Mouse (Mus musculus) hematopoietic stem cell, adult 5-6 weeks (primary cell): ENCODE measurements around the gene Supt20. TPM values are rescaled to one million over a fixed set of nuclear protein-coding genes. Genes with fewer than 3 reads are reported as not detected.

Source experiments
- ATAC-seq, 2 experiments: fragments of 125-278 bp in 1 of 2; replicated peaks in 1 of 2; 2 replicates each; pipeline ENCODE4 v1.8.0; 2016 to 2017; ENCODE audit warnings: inconsistent platforms in 2 of 2, mild to moderate bottlenecking in 2 of 2, moderate number of reproducible peaks in 2 of 2, low read depth in 1 of 2, moderate TSS enrichment in 1 of 2; ENCODE audit not compliant: low FRiP score in 2 of 2, poor library complexity in 2 of 2, severe bottlenecking in 2 of 2, insufficient read depth in 1 of 2, low TSS enrichment in 1 of 2
- total RNA-seq: library from RNA; stranded (forward); fragments of 172-1452, 232-1000 nt; gene quantifications from 2 replicates; pipeline ENCODE4 v1.2.3, GENCODE M21; 2017

Supt20 gene
- 112 and 116 TPM in 2 replicates for total RNA-seq

GRCm38 (mm10) chr3:54692202-54693055, at the start of gene Supt20:
Gene Supt20 (plus strand): TSS chr3:54692807.
- ATAC-seq, result peak; percentile 96 to 98

DNA sequence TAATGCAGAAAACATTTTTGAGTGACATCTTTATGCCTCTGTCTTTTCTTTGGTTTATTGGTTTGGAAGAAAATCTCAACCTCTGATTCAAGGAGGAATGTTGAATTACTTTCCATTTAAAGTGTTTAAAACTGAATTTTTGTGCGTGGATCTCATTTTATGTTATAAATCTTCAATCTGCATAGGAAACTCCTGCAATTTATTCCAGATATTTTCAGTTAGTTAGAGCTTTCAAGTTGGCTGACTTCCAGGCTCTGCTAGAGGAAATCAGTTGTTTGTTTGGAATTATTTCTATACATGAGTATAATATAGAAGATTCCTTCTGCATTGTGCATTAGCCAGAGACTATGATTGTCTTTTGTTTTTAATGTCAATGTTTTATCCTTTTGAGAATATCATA, 49.8 kb upstream of the Supt20 start:
- no peak for ATAC-seq

GRCm38 (mm10) chr3:54647583-54647982, 45.0 kb upstream of the Supt20 start:
- ATAC-seq, result no peak

GRCm38 (mm10) chr3:54651576-54651975, 41.0 kb upstream of the Supt20 start:
- no peak for ATAC-seq

DNA sequence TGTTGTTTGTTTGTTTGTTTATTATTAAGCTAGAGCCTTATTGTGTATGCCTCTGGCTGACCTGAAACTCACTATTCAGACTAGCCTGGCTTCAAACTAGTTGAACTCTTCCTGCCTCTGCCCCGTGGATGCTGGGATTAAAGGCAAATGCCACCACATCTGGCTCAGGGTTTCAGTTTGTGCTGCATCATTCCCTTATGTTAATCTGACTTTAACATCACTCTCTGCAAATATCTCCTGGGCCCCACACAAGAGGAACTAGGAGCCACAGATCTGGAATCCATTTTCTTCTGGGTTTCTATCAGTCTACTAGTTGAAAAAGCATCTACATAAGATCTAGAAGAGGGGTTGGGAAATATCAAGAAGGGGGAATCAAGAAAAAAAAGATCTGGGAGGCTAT, 38.4 kb upstream of the Supt20 start:
- no peak for ATAC-seq

DNA sequence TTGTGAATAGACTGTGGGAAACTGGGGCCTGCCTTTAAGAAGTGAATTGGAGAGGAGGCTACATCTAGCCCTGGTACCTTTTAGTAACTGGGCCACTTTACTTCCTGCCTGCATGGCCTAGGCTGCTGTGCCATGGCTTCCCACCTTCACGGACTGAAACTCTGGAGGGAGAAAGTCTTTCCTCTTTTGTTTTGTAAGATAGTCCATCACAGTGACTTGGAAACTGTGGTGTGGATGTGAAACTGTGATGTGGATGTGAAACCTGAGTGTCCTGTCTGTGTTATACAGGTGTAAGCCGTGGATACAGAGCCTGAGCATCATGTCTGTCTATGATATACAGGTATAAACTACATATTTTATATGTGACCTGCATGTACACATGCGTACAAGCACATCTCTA, 35.5 kb upstream of the Supt20 start:
- ATAC-seq, result 0 out of 4 replicates have a peak, but pooled peaks of 1 of the 2 experiments have one; percentile 10

DNA sequence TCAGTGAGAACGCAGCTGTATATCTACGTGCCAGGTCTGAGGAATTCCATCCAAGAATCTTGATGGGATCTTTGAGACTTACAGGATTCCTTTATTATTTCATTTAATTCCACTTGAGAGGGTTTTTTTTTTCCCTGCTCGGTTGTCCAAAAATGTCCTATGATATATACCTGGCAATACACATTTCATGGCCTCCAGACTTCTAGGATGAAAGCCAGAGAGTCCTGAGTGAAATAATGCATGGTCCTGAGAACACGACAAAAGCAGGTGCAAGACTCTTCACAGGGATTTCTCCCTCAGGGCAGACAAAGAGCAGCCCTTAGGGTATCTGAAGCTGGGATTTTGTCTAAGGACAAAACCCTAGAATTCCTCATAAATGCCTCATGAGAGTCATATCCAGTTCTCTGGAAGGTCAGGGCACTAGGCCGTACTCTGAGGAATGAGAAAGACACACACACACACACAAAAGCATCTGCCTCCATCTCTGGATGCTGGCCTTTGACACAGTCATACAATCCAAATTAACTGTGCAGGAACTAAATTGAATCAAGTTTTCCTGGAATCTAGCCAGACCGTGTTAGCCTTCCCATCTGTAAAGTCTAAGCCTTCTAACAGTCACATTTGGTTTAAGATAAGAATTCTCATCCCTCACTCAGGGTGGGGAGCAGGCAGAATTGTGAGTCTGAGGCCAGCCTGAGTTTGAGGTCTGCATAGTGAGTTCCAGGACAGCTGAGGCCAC, 34.5 kb upstream of the Supt20 start:
- ATAC-seq, result no peak

DNA sequence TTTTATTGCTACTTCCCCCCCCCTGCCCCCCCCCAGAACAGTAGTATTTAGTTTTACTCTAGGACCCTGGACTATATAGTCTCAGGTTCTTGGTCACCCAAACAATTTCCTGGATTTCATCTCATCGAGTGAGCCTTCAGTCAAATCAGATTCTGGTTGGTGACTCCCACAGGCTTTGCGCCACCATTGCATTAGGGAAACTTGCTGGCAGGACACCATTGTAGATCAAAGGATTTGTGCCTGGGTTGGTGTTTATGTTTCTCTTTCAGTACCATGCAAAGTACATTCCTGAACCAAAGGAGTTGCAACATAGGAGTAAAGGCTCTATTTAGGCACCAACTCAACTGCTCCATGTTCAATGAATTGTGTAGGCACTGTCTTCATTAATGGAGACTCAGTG, 32.9 kb upstream of the Supt20 start:
- no peak for ATAC-seq

- ATAC-seq, result 0 out of 4 replicates have a peak, but pooled peaks of 1 of the 2 experiments have one; percentile 37
Observed at GRCm38 (mm10) chr3:54662411-54662810, 30.2 kb upstream of the Supt20 start.

- no peak for ATAC-seq
Observed at GRCm38 (mm10) chr3:54668141-54668540, 24.5 kb upstream of the Supt20 start.

- ATAC-seq, result peak in 1 of 2 experiments; percentile 27; a peak in 1 of 4 replicates
Observed at GRCm38 (mm10) chr3:54668722-54669121, 23.9 kb upstream of the Supt20 start.

GRCm38 (mm10) chr3:54669559-54669958, 23.0 kb upstream of the Supt20 start:
- ATAC-seq, result no peak

GRCm38 (mm10) chr3:54672111-54672510, 20.5 kb upstream of the Supt20 start:
- no peak for ATAC-seq

DNA sequence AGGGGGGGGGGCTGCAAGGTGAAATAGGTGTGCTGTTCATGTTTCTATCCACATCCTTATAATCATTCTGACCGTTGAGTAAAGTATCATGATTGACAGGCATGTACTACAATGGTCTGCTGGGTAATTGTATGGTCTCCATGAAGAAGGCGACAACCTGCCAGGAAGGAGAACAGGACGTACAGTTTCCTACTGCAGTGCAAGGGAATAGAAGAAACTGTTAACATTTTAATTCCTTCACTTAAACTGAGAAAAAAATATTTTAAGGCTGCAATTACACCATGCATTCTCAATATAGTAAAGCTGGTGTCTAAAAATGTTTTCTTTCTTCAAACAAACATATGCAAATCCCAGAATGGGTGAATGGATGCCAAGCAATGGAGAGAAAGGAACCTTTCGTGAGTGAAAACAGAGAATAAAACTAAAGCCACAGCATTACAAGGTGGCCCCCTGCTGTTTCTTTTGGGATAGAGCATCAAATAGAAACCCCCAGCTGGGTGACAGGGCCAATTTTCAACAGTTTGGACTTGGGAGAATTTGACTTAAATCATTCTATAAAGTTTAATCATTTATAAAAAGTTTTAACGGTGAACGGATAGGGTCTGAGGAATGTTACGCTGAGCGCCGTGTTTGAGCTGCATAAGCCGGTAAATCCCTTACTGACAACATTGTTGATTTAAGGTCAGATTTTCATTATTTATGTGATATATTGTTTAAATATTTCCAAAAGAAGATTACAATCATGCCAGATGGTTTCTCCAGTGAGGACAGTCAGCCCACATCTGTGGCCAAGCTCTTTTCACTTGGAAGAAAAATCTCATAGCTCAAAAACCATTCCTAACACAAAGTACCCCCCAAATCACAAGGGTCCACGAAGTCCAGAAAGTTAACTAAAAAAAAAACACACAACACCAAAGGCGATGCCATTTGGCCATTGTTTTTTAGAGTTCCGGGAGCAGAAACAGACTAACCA, 19.8 kb upstream of the Supt20 start:
- peak; percentile 71 to 88 for ATAC-seq

- no peak for ATAC-seq
Observed at GRCm38 (mm10) chr3:54676818-54677217, 15.8 kb upstream of the Supt20 start.

GRCm38 (mm10) chr3:54681310-54682204, 11.1 kb upstream of the Supt20 start:
- ATAC-seq, result peak; percentile 88 to 89
